Mouse (Mus musculus) hindbrain, postnatal 0 days (tissue): ENCODE results near the gene Eogt. TPM values are rescaled to one million over a fixed set of nuclear protein-coding genes. Genes with fewer than 3 reads are reported as not detected.

Experiments
- ATAC-seq: fragments of 200-750 bp; cut with Nextera tagmentation; 2 replicates; pipeline ENCODE4 v1.8.0; 2017; ENCODE audit warnings: mild to moderate bottlenecking, moderate TSS enrichment, moderate library complexity
- DNase-seq: peaks from one replicate; pipeline ENCODE4 v3.0.0-alpha.2; 2015; ENCODE audit warnings: low spot score
- H3K27ac ChIP-seq: fragments of 300-500 bp; sonication (generic); 2 replicates; pipeline ENCODE4 v1.5.1; 2014; ENCODE audit warnings: mild to moderate bottlenecking
- H3K27me3 ChIP-seq: fragments of 300-500 bp; sonication (generic); 2 replicates; pipeline ENCODE4 v1.6.1; 2014; ENCODE audit warnings: low read length, mixed read lengths; ENCODE audit not compliant: insufficient read depth
- H3K36me3 ChIP-seq: fragments of 300-500 bp; sonication (generic); 2 replicates; pipeline ENCODE4 v1.6.1; 2014; ENCODE audit warnings: low read length, mixed read lengths; ENCODE audit not compliant: insufficient read depth
- H3K4me1 ChIP-seq: fragments of 300-500 bp; sonication (generic); 2 replicates; pipeline ENCODE4 v1.6.1; 2014; ENCODE audit warnings: antibody characterized with exemption, low read length, mixed read lengths; ENCODE audit not compliant: insufficient read depth
- H3K4me2 ChIP-seq: fragments of 300-500 bp; sonication (generic); 2 replicates; pipeline ENCODE4 v1.6.1; 2014; ENCODE audit warnings: low read depth, mild to moderate bottlenecking, low read length, moderate library complexity, mixed read lengths
- H3K4me3 ChIP-seq: fragments of 300-500 bp; sonication (generic); 2 replicates; pipeline ENCODE4 v1.5.1; 2014; ENCODE audit warnings: low read length
- H3K9ac ChIP-seq: fragments of 300-500 bp; sonication (generic); replicated peaks from 2 replicates; pipeline ENCODE4 v1.6.1; 2014; ENCODE audit warnings: mild to moderate bottlenecking, low read length, moderate library complexity, mixed read lengths
- H3K9me3 ChIP-seq: fragments of 300-500 bp; sonication (generic); 2 replicates; pipeline ENCODE4 v1.6.1; 2016; ENCODE audit warnings: low read length, mixed read lengths
- CTCF ChIP-seq: IDR thresholded peaks from 2 replicates; pipeline ENCODE4 v1.5.1; 2016; ENCODE audit warnings: antibody characterized with exemption, control low read depth, low read depth
- WGBS: fragments of 180-500 bp; shearing (Covaris S2); extraction: QIAGEN DNeasy Blood & Tissue Kit; methylation state at CpG from one replicate; pipeline ENCODE4 v1.1.7; 2014; 5-methylcytosine and 5-hydroxymethylcytosine counted together
- polyA plus RNA-seq: library from polyadenylated mRNA; unstranded; fragments of >200 nt; fragmentation: Nextera tagmentation; extraction: Ambion mirVana; gene quantifications from 2 replicates; pipeline ENCODE4 v1.2.1, GENCODE M21; 2015
- total RNA-seq: library from RNA; depleted of rRNA; stranded (reverse); fragments of >200 nt; gene quantifications from 2 replicates; pipeline ENCODE4 v1.2.3, GENCODE M21; 2014; rRNA removed

The Eogt gene
- total and polyA plus RNA-seq, 2 experiments from 2014 or later = 11.4 to 33.7 TPM

DNA sequence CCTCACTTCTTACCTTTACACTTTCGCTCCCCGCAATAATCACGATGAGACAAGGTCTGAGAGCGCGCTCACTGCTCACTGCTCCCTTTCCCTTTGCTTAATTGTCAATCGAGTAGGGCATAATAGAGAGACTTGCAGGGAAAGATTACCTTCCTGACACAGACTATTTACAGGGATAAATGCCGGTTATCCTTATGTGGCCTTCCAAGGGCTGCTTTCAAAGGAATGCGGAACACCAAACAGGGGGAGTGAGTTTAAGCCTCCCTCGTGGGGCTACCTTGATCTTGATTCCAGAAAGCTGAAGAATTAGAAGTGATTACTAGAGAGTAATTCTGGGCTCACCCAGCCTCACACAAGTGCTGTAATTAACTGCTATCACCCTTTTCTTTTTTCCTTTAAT lies 69.0 kb downstream of the Eogt start:
- Histone ChIP-seq H3K4me2 (no peak overlapping the region), H3K9me3 (no peaks in the 10 kb centered on the region), H3K36me3 (no peaks in the 10 kb centered on the region), H3K4me3 (no peak overlapping the region), H3K9ac (no peak overlapping the region), H3K27me3 (no peaks in the 10 kb centered on the region), H3K27ac (no peak overlapping the region), H3K4me1 (no peaks in the 10 kb centered on the region)
- ATAC-seq (no peak), DNase-seq (no peak)
- 52% methylated on average over 9 of the region's 9 CpGs for WGBS
- no peak for TF ChIP-seq CTCF

DNA sequence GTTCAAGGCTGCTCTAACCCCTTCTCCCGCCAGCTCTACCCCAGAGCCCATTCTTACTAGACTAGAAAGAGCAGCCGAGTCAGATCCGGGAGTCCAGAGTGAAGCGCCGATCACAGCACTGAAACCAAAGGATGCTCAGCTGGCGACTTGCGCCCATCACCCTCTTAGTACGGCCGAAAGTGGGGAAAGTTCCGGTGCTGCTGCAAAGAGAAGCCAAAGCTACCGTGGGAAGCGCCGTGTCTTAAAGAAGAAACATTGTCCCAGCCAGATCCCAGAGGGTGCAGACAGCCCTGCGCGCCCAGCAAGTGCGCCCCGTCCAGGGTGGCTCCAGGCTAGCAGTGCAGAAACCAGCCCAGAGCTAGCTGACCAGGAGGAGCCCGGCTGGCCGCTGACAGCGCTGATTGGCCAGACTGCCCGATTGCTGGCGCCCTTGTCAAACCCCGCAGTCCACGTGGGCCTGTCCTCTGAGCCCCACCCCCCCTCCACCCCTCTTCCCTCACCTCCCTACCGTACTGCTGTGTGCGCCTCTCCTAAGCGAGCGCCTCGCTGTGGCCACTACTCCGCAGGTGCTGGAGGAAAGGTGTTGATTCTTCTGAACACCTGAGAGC lies 88.8 kb downstream of the Eogt start, which contains the start of gene Fam19a4:
Fam19a4 (minus strand) TSS at position 340 of the 608 bp plus-strand sequence.
- peak; percentile 20; the same call in 1 of the 2 replicates for TF ChIP-seq CTCF
- peak within 1 kb of the TSS; percentile 25; the same call in 1 of the 2 replicates for H3K9ac ChIP-seq
- DNase-seq = peak; percentile 44

More for the DNA sequence above, 88.8 kb downstream of the Eogt start, which contains the start of gene Fam19a4:
- Histone ChIP-seq H3K4me3 (peak within 1 kb of the TSS; percentile 35), H3K4me1 (no peaks in the 10 kb centered on the region), H3K4me2 (peak within 1 kb of the TSS; percentile 68), H3K36me3 (no peaks in the 10 kb centered on the region), H3K27me3 (peaks cover 17% of the 10 kb centered on the region), H3K27ac (no peak within 1 kb of the TSS), H3K9me3 (no peaks in the 10 kb centered on the region)
- under 1% methylated on average over 30 of the region's 30 CpGs for WGBS
- ATAC-seq = peak; percentile 92

Other genes starting within 250 kb of the Eogt start
- gene Fam19a4, start 88.8 kb downstream of the Eogt start, total RNA-seq = 1.8 and 3.1 TPM in 2 replicates
- 3.0 and 3.1 TPM in 2 replicates for gene Fam19a4, start 88.8 kb downstream of the Eogt start, polyA plus RNA-seq
- 15.9 and 19.8 TPM in 2 replicates for gene Tmf1, start 29.9 kb upstream of the Eogt start, total RNA-seq
- gene Tmf1, start 29.9 kb upstream of the Eogt start, polyA plus RNA-seq = 50.8 and 53.5 TPM in 2 replicates
- gene Uba3, start 56.5 kb upstream of the Eogt start, total RNA-seq = 44.2 and 60.3 TPM in 2 replicates
- gene Uba3, start 56.5 kb upstream of the Eogt start, polyA plus RNA-seq = 63.4 and 64.4 TPM in 2 replicates
- gene Arl6ip5, start 61.5 kb upstream of the Eogt start, total RNA-seq = 88.3 and 97.5 TPM in 2 replicates
- gene Arl6ip5, start 61.5 kb upstream of the Eogt start, polyA plus RNA-seq = 117 and 122 TPM in 2 replicates
- gene Lmod3, start 103.6 kb upstream of the Eogt start, total RNA-seq = 0.21 TPM in 1 of 2 replicates, not detected in the other
- gene Lmod3, start 103.6 kb upstream of the Eogt start, polyA plus RNA-seq = not detected in 2 replicates